Mouse (Mus musculus): ENCODE results near the gene Il1rl2.
A peak's percentile ranks its signal among the peaks of the same experiment; 100 is the strongest.

Il1rl2 gene

GRCm38 (mm10) chr1:40324955-40325702 is 719 bp downstream of the Il1rl2 start:
- DNase-seq (ENCODE audit: low read depth, low spot score) = no peak

GRCm38 (mm10) chr1:40325711-40326327 is 1.4 kb downstream of the Il1rl2 start:
- peak; percentile 17 for DNase-seq (ENCODE audit: low read depth, low spot score)

GRCm38 (mm10) chr1:40327604-40328003 is 3.2 kb downstream of the Il1rl2 start:
- DNase-seq (ENCODE audit: low read depth, low spot score) = no peak

GRCm38 (mm10) chr1:40329526-40329925 is 5.1 kb downstream of the Il1rl2 start:
- DNase-seq (ENCODE audit: low read depth, low spot score) = no peak

GRCm38 (mm10) chr1:40330181-40330580 is 5.8 kb downstream of the Il1rl2 start:
- no peak for DNase-seq (ENCODE audit: low read depth, low spot score)

- DNase-seq (ENCODE audit: low read depth, low spot score) = no peak
Observed at GRCm38 (mm10) chr1:40339346-40339745, 14.9 kb downstream of the Il1rl2 start.

- no peak for DNase-seq (ENCODE audit: low read depth, low spot score)
Observed at GRCm38 (mm10) chr1:40340102-40340501, 15.7 kb downstream of the Il1rl2 start.

- DNase-seq (ENCODE audit: low read depth, low spot score) = no peak
Observed at GRCm38 (mm10) chr1:40352158-40352903, 27.9 kb downstream of the Il1rl2 start.

- DNase-seq (ENCODE audit: low read depth, low spot score) = no peak
Observed at GRCm38 (mm10) chr1:40352904-40353286, 28.5 kb downstream of the Il1rl2 start.

GRCm38 (mm10) chr1:40354665-40355064 is 30.3 kb downstream of the Il1rl2 start:
- no peak for DNase-seq (ENCODE audit: low read depth, low spot score)

GRCm38 (mm10) chr1:40355431-40355843 is 31.0 kb downstream of the Il1rl2 start:
- peak; percentile 71 for DNase-seq (ENCODE audit: low read depth, low spot score)

- no peak for DNase-seq (ENCODE audit: low read depth, low spot score)
Observed at GRCm38 (mm10) chr1:40355904-40356521, 31.6 kb downstream of the Il1rl2 start.

GRCm38 (mm10) chr1:40357921-40358320 is 33.5 kb downstream of the Il1rl2 start:
- DNase-seq (ENCODE audit: low read depth, low spot score) = no peak

GRCm38 (mm10) chr1:40358351-40358750 is 33.9 kb downstream of the Il1rl2 start:
- no peak for DNase-seq (ENCODE audit: low read depth, low spot score)

- DNase-seq (ENCODE audit: low read depth, low spot score) = peak; percentile 77
Observed at GRCm38 (mm10) chr1:40358771-40359181, 34.4 kb downstream of the Il1rl2 start.

GRCm38 (mm10) chr1:40359731-40360130 is 35.3 kb downstream of the Il1rl2 start:
- no peak for DNase-seq (ENCODE audit: low read depth, low spot score)

- DNase-seq (ENCODE audit: low read depth, low spot score) = no peak
Observed at GRCm38 (mm10) chr1:40360969-40361368, 36.6 kb downstream of the Il1rl2 start.

GRCm38 (mm10) chr1:40361596-40361995 is 37.2 kb downstream of the Il1rl2 start:
- DNase-seq (ENCODE audit: low read depth, low spot score) = no peak

GRCm38 (mm10) chr1:40362784-40363183 is 38.4 kb downstream of the Il1rl2 start:
- no peak for DNase-seq (ENCODE audit: low read depth, low spot score)

GRCm38 (mm10) chr1:40372951-40373350 is 48.5 kb downstream of the Il1rl2 start:
- DNase-seq (ENCODE audit: low read depth, low spot score) = peak; percentile 72

GRCm38 (mm10) chr1:40375148-40375547 is 50.7 kb downstream of the Il1rl2 start:
- peak; percentile 86 for DNase-seq (ENCODE audit: low read depth, low spot score)

GRCm38 (mm10) chr1:40376745-40377144 is 52.3 kb downstream of the Il1rl2 start:
- DNase-seq (ENCODE audit: low read depth, low spot score) = no peak

Measured in skeletal muscle tissue, adult 2 months (tissue).